Mouse (Mus musculus) kidney, adult 8-10 months (tissue): ENCODE results near the gene Top3a.
"Not testable (repeated sequence)": the region's sequence is repeated elsewhere in the genome, so short reads cannot be mapped to it uniquely, and the experiment has no call there.

Experiments used
- DNase-seq, 2 experiments: peaks; one replicate each; pipeline ENCODE4 v3.0.0; 2022

Top3a gene

GRCm38 (mm10) chr11:60776829-60777740 is at the start of gene Top3a, which contains the start of gene Smcr8:
Gene Top3a (minus strand): TSS chr11:60777365.
Gene Smcr8 (plus strand): TSS chr11:60777524.
- peak; percentile 86 to 88 for DNase-seq

GRCm38 (mm10) chr11:60826700-60827099 is 49.5 kb upstream of the Top3a start:
- DNase-seq = no peak

GRCm38 (mm10) chr11:60825191-60825590 is 48.0 kb upstream of the Top3a start:
- peak; percentile 35 to 80 for DNase-seq

GRCm38 (mm10) chr11:60823771-60824170 is 46.6 kb upstream of the Top3a start:
- no peak for DNase-seq

- no peak for DNase-seq
These were observed 39.2 kb upstream of the Top3a start for GRCm38 (mm10) chr11:60816398-60816797.

- DNase-seq = not testable (repeated sequence)
These were observed 34.5 kb upstream of the Top3a start, which contains the start of gene Shmt1 for GRCm38 (mm10) chr11:60811618-60812017. Gene Shmt1 (minus strand): TSS chr11:60811718.

GRCm38 (mm10) chr11:60811054-60811460 is 33.9 kb upstream of the Top3a start:
- DNase-seq = peak; percentile 97 to 98

GRCm38 (mm10) chr11:60810046-60810965 is 33.1 kb upstream of the Top3a start:
- peak; percentile 62 to 84 for DNase-seq

GRCm38 (mm10) chr11:60809546-60809945 is 32.4 kb upstream of the Top3a start:
- peak; percentile 56 to 71 for DNase-seq

- peak; percentile 75 to 79 for DNase-seq
These were observed 31.3 kb upstream of the Top3a start for GRCm38 (mm10) chr11:60808286-60809070.

- DNase-seq = no peak
These were observed 23.7 kb upstream of the Top3a start for GRCm38 (mm10) chr11:60800892-60801291.

GRCm38 (mm10) chr11:60799977-60800376 is 22.8 kb upstream of the Top3a start:
- no peak for DNase-seq

GRCm38 (mm10) chr11:60796342-60796741 is 19.2 kb upstream of the Top3a start:
- DNase-seq = no peak

GRCm38 (mm10) chr11:60790472-60790871 is 13.3 kb upstream of the Top3a start:
- DNase-seq = no peak

GRCm38 (mm10) chr11:60787595-60787994 is 10.4 kb upstream of the Top3a start:
- no peak for DNase-seq

GRCm38 (mm10) chr11:60784179-60784922 is 7.2 kb upstream of the Top3a start:
- no peak for DNase-seq

- DNase-seq = no peak
These were observed 2.6 kb upstream of the Top3a start for GRCm38 (mm10) chr11:60779673-60780189.

- no peak for DNase-seq
These were observed 721 bp upstream of the Top3a start for GRCm38 (mm10) chr11:60777801-60778370.

GRCm38 (mm10) chr11:60776107-60776828 is 897 bp downstream of the Top3a start:
- peak; percentile 70 to 79 for DNase-seq

GRCm38 (mm10) chr11:60775578-60775977 is 1.6 kb downstream of the Top3a start:
- DNase-seq = no peak
